Mouse (Mus musculus) forebrain, postnatal 0 days (tissue): ENCODE measurements at regions not wholly inside any gene's neighbourhood (a gene's known extent, or its start where the extent isn't known, plus 50 kb on each side); places are given as distances from the start of the nearest gene placed in this dataset.
A peak's percentile ranks its signal among the peaks of the same experiment; 100 is the strongest.

Experiments used
- ATAC-seq: fragments of 200-750 bp; cut with Nextera tagmentation; 2 replicates; pipeline ENCODE4 v1.8.0; 2017; ENCODE audit warnings: mild to moderate bottlenecking, moderate library complexity
- DNase-seq: peaks from one replicate; pipeline ENCODE4 v3.0.0-alpha.2; 2015
- H3K27ac ChIP-seq: fragments of 300-500 bp; sonication (generic); 2 replicates; pipeline ENCODE4 v1.5.1; 2014; ENCODE audit warnings: low read depth, mild to moderate bottlenecking, antibody characterized with exemption, low read length, moderate library complexity, mixed read lengths
- H3K27me3 ChIP-seq: fragments of 300-500 bp; sonication (generic); 2 replicates; pipeline ENCODE4 v1.6.1; 2014; ENCODE audit warnings: mild to moderate bottlenecking, low read length, mixed read lengths; ENCODE audit not compliant: insufficient read depth
- H3K36me3 ChIP-seq: fragments of 300-500 bp; sonication (generic); 2 replicates; pipeline ENCODE4 v1.6.1; 2014; ENCODE audit warnings: mild to moderate bottlenecking, moderate library complexity; ENCODE audit not compliant: insufficient read depth
- H3K4me1 ChIP-seq: fragments of 300-500 bp; sonication (generic); 2 replicates; pipeline ENCODE4 v1.6.1; 2014; ENCODE audit warnings: antibody characterized with exemption; ENCODE audit not compliant: insufficient read depth
- H3K4me2 ChIP-seq: fragments of 300-500 bp; sonication (generic); 2 replicates; pipeline ENCODE4 v1.6.1; 2014; ENCODE audit warnings: low read depth, mild to moderate bottlenecking, moderate library complexity
- H3K4me3 ChIP-seq: fragments of 300-500 bp; sonication (generic); 2 replicates; pipeline ENCODE4 v1.5.1; 2014; ENCODE audit warnings: low read depth, low read length, mixed read lengths
- H3K9ac ChIP-seq: fragments of 300-500 bp; sonication (generic); 2 replicates; pipeline ENCODE4 v1.6.1; 2014; ENCODE audit warnings: mild to moderate bottlenecking
- H3K9me3 ChIP-seq: fragments of 300-500 bp; sonication (generic); 2 replicates; pipeline ENCODE4 v1.6.1; 2016; ENCODE audit warnings: low read length
- CTCF ChIP-seq: sonication (generic); IDR thresholded peaks from 2 replicates; pipeline ENCODE4 v1.5.1; 2016; ENCODE audit warnings: antibody characterized with exemption, control low read depth, low read depth
- WGBS: fragments of 180-500 bp; shearing (Covaris S2); extraction: QIAGEN DNeasy Blood & Tissue Kit; methylation state at CpG from one replicate; pipeline ENCODE4 v1.1.7; 2014; 5-methylcytosine and 5-hydroxymethylcytosine counted together

- TF ChIP-seq CTCF = no peak
Measured at GRCm38 (mm10) chr15:42297430-42297829, 2163.3 kb downstream of the 9330182O14Rik start.

DNA sequence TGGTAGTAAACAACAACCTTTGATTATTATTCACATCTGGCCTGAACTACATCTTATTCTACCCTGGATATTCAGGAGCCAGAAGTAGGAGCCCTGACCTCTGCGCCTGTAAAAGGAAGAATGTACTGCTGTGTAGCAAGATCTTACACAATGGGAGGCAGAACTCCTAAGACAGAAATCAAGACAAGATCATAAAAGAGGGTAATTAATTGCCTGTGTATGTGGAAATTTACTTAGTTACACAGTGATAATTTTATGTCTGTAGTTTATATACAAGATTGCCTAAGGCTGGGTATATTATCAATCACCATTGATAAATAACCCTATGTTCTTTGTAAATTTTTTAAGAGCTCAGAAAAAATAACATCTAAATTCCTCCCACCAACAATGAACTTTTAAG, 2167.8 kb downstream of the 9330182O14Rik start:
- no peak for DNase-seq

More at GRCm38 (mm10) chr15:42297430-42297829, 2163.3 kb downstream of the 9330182O14Rik start:
- Histone ChIP-seq H3K4me3 (no peak overlapping the region), H3K4me2 (no peak overlapping the region), H3K9me3 (no peaks in the 10 kb centered on the region), H3K27ac (no peak overlapping the region), H3K36me3 (no peaks in the 10 kb centered on the region), H3K4me1 (no peaks in the 10 kb centered on the region), H3K9ac (no peak overlapping the region), H3K27me3 (no peaks in the 10 kb centered on the region)
- ATAC-seq = no peak
- no peak for DNase-seq

GRCm38 (mm10) chr15:42304097-42304496, 2169.9 kb downstream of the 9330182O14Rik start:
- ATAC-seq (no peak), DNase-seq (no peak)
- TF ChIP-seq CTCF = no peak
- Histone ChIP-seq H3K9ac (no peak overlapping the region), H3K36me3 (no peaks in the 10 kb centered on the region), H3K4me1 (no peaks in the 10 kb centered on the region), H3K4me2 (no peak overlapping the region), H3K27ac (no peak overlapping the region), H3K4me3 (no peak overlapping the region), H3K27me3 (no peaks in the 10 kb centered on the region), H3K9me3 (no peaks in the 10 kb centered on the region)
- 61% methylated on average over 3 of the region's 3 CpGs for WGBS

More for the DNA sequence above, 2167.8 kb downstream of the 9330182O14Rik start:
- Histone ChIP-seq H3K27ac (no peak overlapping the region), H3K27me3 (no peaks in the 10 kb centered on the region), H3K36me3 (no peaks in the 10 kb centered on the region), H3K4me2 (no peak overlapping the region), H3K9me3 (no peaks in the 10 kb centered on the region), H3K4me3 (no peak overlapping the region), H3K4me1 (no peaks in the 10 kb centered on the region), H3K9ac (no peak overlapping the region)
- no peak for ATAC-seq
- TF ChIP-seq CTCF = no peak
- 92% methylated on average over 1 of the region's 1 CpGs for WGBS

GRCm38 (mm10) chr15:42309586-42309985, 2175.4 kb downstream of the 9330182O14Rik start:
- no peak for TF ChIP-seq CTCF
- H3K9me3 ChIP-seq = no peaks in the 10 kb centered on the region
- 41% methylated on average over 5 of the region's 5 CpGs for WGBS
- H3K9ac ChIP-seq = no peak overlapping the region
- no peak overlapping the region for H3K4me3 ChIP-seq
- H3K4me1 ChIP-seq = 0 out of 2 replicates have a peak, but pooled peaks cover 5% of the 10 kb centered on the region
- H3K36me3 ChIP-seq = no peaks in the 10 kb centered on the region
- H3K4me2 ChIP-seq = no peak overlapping the region
- H3K27me3 ChIP-seq = no peaks in the 10 kb centered on the region
- peak; percentile 79 for ATAC-seq
- DNase-seq = peak; percentile 50
- no peak overlapping the region for H3K27ac ChIP-seq

DNA sequence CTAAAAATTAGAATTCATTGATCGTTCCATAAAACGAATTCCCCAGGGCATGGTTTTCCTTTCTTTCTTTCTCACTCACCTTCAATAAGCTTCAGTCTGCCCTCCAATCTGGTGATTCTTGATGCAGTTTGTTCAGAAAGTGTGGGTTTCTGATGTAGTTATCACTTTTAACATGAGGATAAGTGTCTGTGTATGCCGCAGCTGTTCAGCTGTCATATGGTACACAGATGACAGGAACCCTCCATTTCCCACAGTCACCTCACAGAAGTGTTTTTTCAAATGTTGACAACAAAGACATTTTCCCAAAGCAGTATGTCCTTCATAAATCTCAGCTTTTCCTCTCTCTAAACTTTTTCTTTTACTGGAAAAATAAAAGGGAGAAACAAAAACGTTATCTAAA, 2177.0 kb downstream of the 9330182O14Rik start:
- 60% methylated on average over 4 of the region's 4 CpGs for WGBS
- no peak for TF ChIP-seq CTCF
- DNase-seq (no peak), ATAC-seq (peak; percentile 54; the same call in 1 of the 2 replicates)
- Histone ChIP-seq H3K36me3 (no peaks in the 10 kb centered on the region), H3K9me3 (no peaks in the 10 kb centered on the region), H3K4me1 (0 out of 2 replicates have a peak, but pooled peaks cover 5% of the 10 kb centered on the region), H3K27ac (no peak overlapping the region), H3K9ac (no peak overlapping the region), H3K27me3 (no peaks in the 10 kb centered on the region), H3K4me3 (no peak overlapping the region), H3K4me2 (no peak overlapping the region)

DNA sequence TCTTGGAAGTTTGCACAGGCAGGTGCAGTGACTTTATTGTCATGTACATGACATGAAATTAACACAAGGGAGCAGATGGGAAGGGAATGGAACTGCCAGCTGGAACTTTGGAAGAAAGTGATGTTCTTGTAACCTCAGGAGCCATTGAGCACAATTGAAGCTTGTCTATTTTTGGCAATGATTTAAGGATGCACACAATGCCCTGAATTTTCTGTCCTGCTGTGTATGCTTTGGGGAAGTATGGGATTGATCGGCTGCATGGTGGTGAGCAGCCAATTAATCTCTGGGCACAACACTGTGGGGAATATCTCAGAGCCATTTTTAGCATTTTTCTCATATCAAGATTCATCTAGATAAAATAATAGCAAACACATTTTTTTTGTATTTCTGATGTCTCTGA, 2186.2 kb downstream of the 9330182O14Rik start:
- no peak overlapping the region for H3K4me3 ChIP-seq
- DNase-seq (no peak), ATAC-seq (no peak)
- H3K27me3 ChIP-seq = no peaks in the 10 kb centered on the region
- H3K4me1 ChIP-seq = no peaks in the 10 kb centered on the region
- H3K9ac ChIP-seq = no peak overlapping the region
- H3K9me3 ChIP-seq = no peaks in the 10 kb centered on the region
- no peaks in the 10 kb centered on the region for H3K36me3 ChIP-seq
- no peak overlapping the region for H3K4me2 ChIP-seq
- H3K27ac ChIP-seq = no peak overlapping the region
- TF ChIP-seq CTCF = no peak
- WGBS = 49% methylated on average over 1 of the region's 1 CpGs

- no peaks in the 10 kb centered on the region for H3K36me3 ChIP-seq
- ATAC-seq (no peak), DNase-seq (no peak)
- no peak for TF ChIP-seq CTCF
- no peak overlapping the region for H3K4me2 ChIP-seq
- H3K9me3 ChIP-seq = no peaks in the 10 kb centered on the region
- H3K4me3 ChIP-seq = no peak overlapping the region
- no peaks in the 10 kb centered on the region for H3K27me3 ChIP-seq
- WGBS = 53% methylated on average over 1 of the region's 1 CpGs
- no peak overlapping the region for H3K9ac ChIP-seq
- no peak overlapping the region for H3K27ac ChIP-seq
- H3K4me1 ChIP-seq = no peaks in the 10 kb centered on the region
Measured at GRCm38 (mm10) chr15:42322940-42323339, 2188.8 kb downstream of the 9330182O14Rik start.
